In genomic region chr2:170343819-170344317, GRCm38 (mm10) we compare ENCODE assay signal across 8 mouse cellular contexts.
DNase-seq lines count a peak whose midpoint lies in the region.

No protein-coding gene starts in this region.

- intact Hi-C loops in gastrocnemius, postnatal 36 days (cut with DNase I): no loop called here
- intact Hi-C loops in left cerebral cortex, postnatal 4 days (cut with DNase I): no loop called here

- DNase-seq in embryo, embryonic 10 days (ENCODE audit: low spot score): peak; percentile 40
- no peak for DNase-seq in embryo, embryonic 10.5 days (ENCODE audit: low spot score)
- DNase-seq in urinary bladder, postnatal 14 days (ENCODE audit: low spot score): peak; percentile 40
- DNase-seq in urinary bladder, postnatal 25 days (ENCODE audit: low spot score): no peak
- DNase-seq in lung, postnatal 4 days: peak; percentile 39 to 44
- DNase-seq in gastrocnemius, postnatal 36 days: no peak
- no peak for DNase-seq in natural killer cell, adult 2 months (ENCODE audit: low spot score in 2 of 2)
- no peak for DNase-seq in left cerebral cortex, postnatal 4 days

Comparison
In these comparisons a context has a peak if more than half of its experiments do, and no peak if none do; other contexts are left out.
1. DNase-seq: peak in embryo, embryonic 10 days (single experiment), urinary bladder, postnatal 14 days (single experiment) and lung, postnatal 4 days (2 of 2); none in embryo, embryonic 10.5 days (single experiment), urinary bladder, postnatal 25 days (single experiment), gastrocnemius, postnatal 36 days (0 of 2), natural killer cell, adult 2 months (0 of 2) and left cerebral cortex, postnatal 4 days (single experiment).